Mouse (Mus musculus) colon, adult 2 months (tissue): ENCODE measurements around the gene Tspan18. TPM values are rescaled to one million over a fixed set of nuclear protein-coding genes. Genes with fewer than 3 reads are reported as not detected.

Experiments
- polyA plus RNA-seq: library from polyadenylated mRNA; depleted of rRNA; stranded (reverse); fragments of >200 nt; gene quantifications from 2 replicates; pipeline ENCODE4 v1.2.3, GENCODE M21; 2012; rRNA removed

Gene Tspan18
- 10.0 TPM in 2 replicates for polyA plus RNA-seq

DNA sequence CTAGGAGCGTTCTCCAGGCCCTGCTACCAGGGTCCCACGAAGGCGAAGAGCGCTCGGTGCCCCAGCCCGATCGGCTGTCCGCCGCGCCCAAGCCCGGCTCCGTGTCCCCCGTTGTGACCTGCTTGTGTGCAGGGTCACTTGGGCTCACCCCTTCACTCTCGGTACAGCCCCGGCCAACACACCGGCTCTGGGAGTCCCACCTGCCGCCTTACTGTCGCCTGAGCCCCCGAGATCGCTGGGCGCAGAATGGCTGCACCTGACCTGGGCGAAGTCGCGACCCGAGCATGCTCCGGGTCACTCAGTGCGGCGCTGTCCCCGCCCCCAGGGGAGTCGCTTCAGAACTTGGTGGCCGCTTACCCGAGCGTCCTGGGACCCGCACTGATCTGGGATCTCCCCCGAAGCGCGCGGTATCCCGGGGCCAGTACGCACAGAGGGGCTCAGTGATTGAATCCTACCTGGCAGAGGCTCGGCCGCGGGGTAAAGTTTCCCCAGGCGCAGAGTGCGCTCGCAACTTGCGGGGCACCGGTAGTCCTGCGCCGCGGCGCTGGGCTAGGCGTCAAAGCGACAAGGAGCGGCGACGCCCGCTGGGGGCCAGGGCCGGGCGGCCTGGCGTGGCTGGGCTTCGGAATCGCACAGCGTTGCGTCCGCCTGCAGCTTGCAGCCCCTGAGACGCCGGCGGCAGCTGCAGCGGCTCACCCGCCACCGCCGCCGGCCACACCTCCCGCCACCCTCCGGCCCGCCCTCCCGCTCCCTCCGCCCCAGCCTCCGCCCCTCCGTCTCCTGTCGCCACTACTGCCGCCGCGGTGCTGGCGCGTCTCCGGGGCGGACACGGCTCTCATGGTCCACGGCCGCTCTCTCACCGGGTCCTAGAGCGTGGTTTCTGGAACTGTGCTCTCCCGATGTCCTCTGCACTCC is at the start of gene Tspan18:
Gene Tspan18, minus strand, starts transcription at position 689 of the 915 bp plus-strand sequence.

DNA sequence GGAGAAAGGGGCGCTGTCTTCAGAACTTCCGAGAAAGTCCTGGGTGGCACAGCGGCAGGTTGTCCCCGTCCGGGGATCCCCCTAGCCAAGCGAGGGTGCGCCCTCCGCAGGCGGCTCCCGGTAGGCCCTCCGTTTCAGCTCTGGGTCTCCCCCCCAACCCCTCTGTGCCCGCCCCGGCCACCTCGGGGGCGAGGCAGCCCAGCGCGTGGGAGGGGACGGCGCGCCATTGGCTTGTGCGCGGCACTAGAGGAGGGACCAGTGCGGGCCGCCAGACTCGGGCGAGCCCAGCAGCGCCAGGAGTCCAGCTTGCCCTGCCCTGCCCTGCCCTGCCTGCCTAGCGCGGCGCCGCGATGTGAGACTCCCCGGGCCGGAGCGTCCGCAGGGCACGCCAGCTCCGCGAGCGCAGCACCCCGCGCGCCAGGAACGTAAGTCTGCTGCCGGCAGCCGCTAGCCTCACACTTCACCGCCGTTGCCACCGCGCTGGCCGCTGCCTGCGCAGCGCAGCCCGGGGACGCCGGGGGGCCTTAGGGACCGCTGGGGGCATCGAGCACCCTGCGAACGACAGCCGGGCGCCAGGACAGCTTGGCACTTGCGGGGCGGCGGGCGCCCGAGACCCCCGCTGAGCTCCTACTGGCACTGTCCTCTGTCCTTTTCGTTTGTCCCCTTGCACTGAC is 146.8 kb downstream of the Tspan18 start, which contains the start of gene Trp53i11:
Gene Trp53i11, plus strand, starts transcription at position 226 of the 674 bp plus-strand sequence.

Other genes with a start within 250 kb of the Tspan18 start
- 190 and 227 TPM in 2 replicates for gene Trp53i11, start 147.0 kb downstream of the Tspan18 start, polyA plus RNA-seq
- gene Cd82, start 128.6 kb upstream of the Tspan18 start, polyA plus RNA-seq = 195 and 318 TPM in 2 replicates
- gene Gm10803, start 226.1 kb upstream of the Tspan18 start, polyA plus RNA-seq = not detected in 2 replicates